Mouse (Mus musculus) embryonic facial prominence, embryonic 13.5 days (tissue): Measurements from ENCODE around the gene Tmem60. TPM values are rescaled to one million over a fixed set of nuclear protein-coding genes. Genes with fewer than 3 reads are reported as not detected.
A peak's percentile ranks its signal among the peaks of the same experiment; 100 is the strongest.

Source experiments
- ATAC-seq: fragments of 200-750 bp; cut with Nextera tagmentation; 2 replicates; pipeline ENCODE4 v1.8.0; 2017; ENCODE audit warnings: low read depth; ENCODE audit not compliant: insufficient number of reproducible peaks, insufficient read depth, low FRiP score, low TSS enrichment
- H3K27ac ChIP-seq: fragments of 300-500 bp; sonication (generic); 2 replicates; pipeline ENCODE4 v1.5.1; 2015; ENCODE audit warnings: moderate library complexity, mild to moderate bottlenecking, inconsistent platforms
- H3K27me3 ChIP-seq: fragments of 300-500 bp; sonication (generic); 2 replicates; pipeline ENCODE4 v1.6.1; 2015; ENCODE audit warnings: mild to moderate bottlenecking, inconsistent platforms
- H3K36me3 ChIP-seq: fragments of 300-500 bp; sonication (generic); 2 replicates; pipeline ENCODE4 v1.6.1; 2015; ENCODE audit warnings: mild to moderate bottlenecking, inconsistent platforms
- H3K4me1 ChIP-seq: fragments of 300-500 bp; sonication (generic); 2 replicates; pipeline ENCODE4 v1.6.1; 2015; ENCODE audit warnings: inconsistent platforms
- H3K4me2 ChIP-seq: fragments of 300-500 bp; sonication (generic); 2 replicates; pipeline ENCODE4 v1.6.1; 2015; ENCODE audit warnings: moderate library complexity, mild to moderate bottlenecking, inconsistent platforms
- H3K4me3 ChIP-seq: fragments of 300-500 bp; sonication (generic); 2 replicates; pipeline ENCODE4 v1.5.1; 2015; ENCODE audit warnings: mild to moderate bottlenecking, inconsistent platforms
- H3K9ac ChIP-seq: fragments of 300-500 bp; sonication (generic); 2 replicates; pipeline ENCODE4 v1.6.1; 2015; ENCODE audit warnings: mild to moderate bottlenecking, inconsistent platforms
- H3K9me3 ChIP-seq: fragments of 300-500 bp; sonication (generic); 2 replicates; pipeline ENCODE4 v1.6.1; 2016; ENCODE audit warnings: inconsistent platforms
- WGBS: fragments of 180-500 bp; shearing (Covaris S2); methylation state at CpG from one replicate; pipeline ENCODE4 v1.1.7; 2015; ENCODE audit warnings: mixed read lengths; 5-methylcytosine and 5-hydroxymethylcytosine counted together
- polyA plus RNA-seq: library from polyadenylated mRNA; unstranded; fragments of >200 nt; fragmentation: Nextera tagmentation; extraction: Ambion mirVana; gene quantifications from 2 replicates; pipeline ENCODE4 v1.2.1, GENCODE M21; 2015

Tmem60 gene
- polyA plus RNA-seq: 51.0 and 53.6 TPM in 2 replicates

GRCm38 (mm10) chr5:20881915-20882800, at the start of gene Tmem60, which contains the start of gene Phtf2:
Tmem60 (plus strand) TSS chr5:20882191.
Phtf2 (minus strand) TSS chr5:20882124.
- H3K36me3 ChIP-seq: peaks cover 13% of the 10 kb centered on the region
- WGBS: under 1% methylated on average over 87 of the region's 94 CpGs
- H3K27ac ChIP-seq: peak within 1 kb of the TSS; percentile 93
- peaks cover 16% of the 10 kb centered on the region for H3K4me1 ChIP-seq
- H3K4me2 ChIP-seq: peak within 1 kb of the TSS; percentile 77
- H3K4me3 ChIP-seq: peak within 1 kb of the TSS; percentile 90
- peak; percentile 98 for ATAC-seq
- peak within 1 kb of the TSS; percentile 90 for H3K9ac ChIP-seq
- H3K27me3 ChIP-seq: no peaks in the 10 kb centered on the region
- no peaks in the 10 kb centered on the region for H3K9me3 ChIP-seq

DNA sequence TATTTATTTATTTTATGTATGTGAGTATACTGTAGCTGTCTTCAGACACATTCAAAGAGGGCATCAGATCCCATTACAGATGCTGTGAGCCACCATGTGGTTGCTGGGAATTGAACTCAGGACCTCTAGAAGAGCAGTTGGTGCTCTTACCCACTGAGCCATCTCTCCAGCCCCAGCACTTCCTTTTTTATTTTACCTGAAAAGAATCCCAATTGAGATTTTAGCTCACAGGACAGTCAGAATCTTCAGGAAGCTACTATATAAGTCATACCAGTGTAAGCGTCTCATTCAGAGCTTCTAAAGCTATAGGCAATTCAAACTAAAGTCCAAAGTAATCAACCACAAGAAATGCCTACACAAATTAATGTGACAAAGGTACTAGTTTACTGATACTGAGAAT, 47.6 kb upstream of the Tmem60 start:
- Histone ChIP-seq H3K36me3 (peaks cover 6% of the 10 kb centered on the region; the same call in 1 of the 2 replicates), H3K4me2 (no peak overlapping the region)
- ATAC-seq: no peak

GRCm38 (mm10) chr5:20837082-20837481, 44.9 kb upstream of the Tmem60 start:
- peaks cover 6% of the 10 kb centered on the region; the same call in 1 of the 2 replicates for H3K36me3 ChIP-seq
- no peak overlapping the region for H3K4me3 ChIP-seq
- no peak overlapping the region for H3K27ac ChIP-seq
- H3K9me3 ChIP-seq: no peaks in the 10 kb centered on the region
- H3K9ac ChIP-seq: no peak overlapping the region
- 100% methylated on average over 1 of the region's 1 CpGs for WGBS
- no peak for ATAC-seq
- no peak overlapping the region for H3K4me2 ChIP-seq
- H3K4me1 ChIP-seq: no peaks in the 10 kb centered on the region
- H3K27me3 ChIP-seq: no peaks in the 10 kb centered on the region

More for the DNA sequence above, 47.6 kb upstream of the Tmem60 start:
- Histone ChIP-seq H3K4me1 (no peaks in the 10 kb centered on the region), H3K4me3 (no peak overlapping the region), H3K9me3 (no peaks in the 10 kb centered on the region), H3K9ac (no peak overlapping the region), H3K27me3 (no peaks in the 10 kb centered on the region), H3K27ac (no peak overlapping the region)
- 100% methylated on average over 1 of the region's 1 CpGs for WGBS

- no peak overlapping the region for H3K4me3 ChIP-seq
- H3K27me3 ChIP-seq: no peaks in the 10 kb centered on the region
- no peak overlapping the region for H3K9ac ChIP-seq
- H3K4me2 ChIP-seq: no peak overlapping the region
- WGBS: 15% methylated on average over 2 of the region's 3 CpGs
- no peaks in the 10 kb centered on the region for H3K36me3 ChIP-seq
- no peak for ATAC-seq
- H3K27ac ChIP-seq: no peak overlapping the region
- no peaks in the 10 kb centered on the region for H3K4me1 ChIP-seq
- no peaks in the 10 kb centered on the region for H3K9me3 ChIP-seq
These were observed 38.6 kb upstream of the Tmem60 start for GRCm38 (mm10) chr5:20843405-20843804.

DNA sequence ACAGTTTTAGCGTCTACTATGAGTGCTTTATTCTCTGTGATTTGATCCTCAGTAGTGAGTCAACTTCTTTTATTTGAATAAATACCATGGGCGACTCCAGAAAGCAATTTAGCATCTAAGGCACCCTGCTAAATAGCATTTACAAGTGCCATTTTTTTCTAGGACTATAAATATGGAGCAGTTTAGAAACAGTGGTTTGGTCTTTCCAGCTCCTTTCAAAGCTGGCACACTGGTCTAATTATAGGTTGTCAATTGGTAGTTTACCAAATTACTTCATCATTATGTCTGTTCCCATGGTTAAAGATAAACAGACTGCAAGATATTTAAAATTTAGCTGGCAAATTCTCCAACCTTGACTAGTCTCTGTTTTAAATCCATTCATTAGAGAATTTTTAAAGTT, 38.2 kb upstream of the Tmem60 start:
- no peaks in the 10 kb centered on the region for H3K36me3 ChIP-seq
- no peak overlapping the region for H3K27ac ChIP-seq
- ATAC-seq: no peak
- WGBS: 24% methylated on average over 2 of the region's 2 CpGs
- H3K9ac ChIP-seq: no peak overlapping the region
- no peaks in the 10 kb centered on the region for H3K4me1 ChIP-seq
- H3K4me2 ChIP-seq: no peak overlapping the region
- no peaks in the 10 kb centered on the region for H3K9me3 ChIP-seq
- no peaks in the 10 kb centered on the region for H3K27me3 ChIP-seq
- H3K4me3 ChIP-seq: no peak overlapping the region

GRCm38 (mm10) chr5:20847010-20847409, 35.0 kb upstream of the Tmem60 start:
- Histone ChIP-seq H3K27me3 (no peaks in the 10 kb centered on the region), H3K9me3 (no peaks in the 10 kb centered on the region), H3K4me1 (peaks cover 13% of the 10 kb centered on the region), H3K9ac (no peak overlapping the region), H3K4me2 (no peak overlapping the region), H3K27ac (no peak overlapping the region), H3K4me3 (no peak overlapping the region), H3K36me3 (no peaks in the 10 kb centered on the region)
- WGBS: 96% methylated on average over 2 of the region's 2 CpGs
- no peak for ATAC-seq

DNA sequence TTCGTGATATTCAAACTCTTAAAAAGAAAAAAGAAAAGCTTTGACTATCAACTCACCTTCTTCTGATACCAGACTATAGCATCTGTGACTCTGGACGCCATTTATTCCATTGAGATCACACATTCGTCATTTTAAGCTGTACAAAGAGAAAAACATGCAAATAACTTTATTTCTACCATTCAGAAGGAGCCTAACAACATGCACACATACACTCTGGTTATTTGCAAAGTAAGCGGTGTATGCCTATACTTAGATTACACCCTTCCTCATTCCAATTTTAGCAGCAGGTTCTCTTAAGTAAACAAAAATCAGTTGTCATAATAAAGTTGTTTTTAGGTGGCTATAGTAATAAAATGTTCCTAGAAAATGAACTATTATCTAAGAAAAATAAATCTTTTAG, 26.9 kb upstream of the Tmem60 start:
- no peaks in the 10 kb centered on the region for H3K27me3 ChIP-seq
- H3K4me3 ChIP-seq: no peak overlapping the region
- no peak overlapping the region for H3K4me2 ChIP-seq
- no peaks in the 10 kb centered on the region; the same call in 1 of the 2 replicates for H3K9me3 ChIP-seq
- no peak overlapping the region for H3K9ac ChIP-seq
- H3K4me1 ChIP-seq: peaks cover 3% of the 10 kb centered on the region; the same call in 1 of the 2 replicates
- 90% methylated on average over 4 of the region's 4 CpGs for WGBS
- no peak for ATAC-seq
- H3K36me3 ChIP-seq: no peaks in the 10 kb centered on the region
- no peak overlapping the region for H3K27ac ChIP-seq

DNA sequence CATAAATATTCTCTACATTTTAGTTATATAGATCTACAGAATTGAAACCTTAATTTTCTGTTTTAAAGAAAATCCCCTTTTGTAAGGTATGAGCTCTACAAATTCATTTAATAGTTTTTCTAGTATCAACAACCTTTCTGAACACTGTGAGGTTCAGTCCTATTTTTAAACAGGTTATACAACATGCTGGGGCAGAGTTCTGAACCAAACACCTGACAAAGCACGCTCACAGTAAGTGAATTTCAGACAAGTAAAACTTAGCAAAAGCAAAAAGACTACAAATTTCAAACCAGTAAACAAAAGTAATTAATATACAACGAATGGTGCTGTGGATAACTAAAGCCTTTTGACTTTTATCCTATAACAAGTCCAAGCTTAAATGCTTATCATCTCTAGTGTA, 23.6 kb upstream of the Tmem60 start:
- Histone ChIP-seq H3K4me3 (no peak overlapping the region), H3K27ac (no peak overlapping the region), H3K27me3 (no peaks in the 10 kb centered on the region), H3K9me3 (no peaks in the 10 kb centered on the region; the same call in 1 of the 2 replicates), H3K9ac (no peak overlapping the region), H3K4me1 (no peaks in the 10 kb centered on the region), H3K36me3 (no peaks in the 10 kb centered on the region), H3K4me2 (no peak overlapping the region)
- ATAC-seq: no peak
- WGBS: 90% methylated on average over 2 of the region's 2 CpGs

- Histone ChIP-seq H3K36me3 (no peaks in the 10 kb centered on the region), H3K9me3 (no peaks in the 10 kb centered on the region; the same call in 1 of the 2 replicates), H3K9ac (no peak overlapping the region), H3K4me2 (no peak overlapping the region), H3K27ac (no peak overlapping the region), H3K27me3 (no peaks in the 10 kb centered on the region), H3K4me3 (no peak overlapping the region), H3K4me1 (peaks cover 16% of the 10 kb centered on the region)
- 88% methylated on average over 4 of the region's 4 CpGs for WGBS
- ATAC-seq: no peak
These were observed 21.4 kb upstream of the Tmem60 start for GRCm38 (mm10) chr5:20860565-20860964.

GRCm38 (mm10) chr5:20861901-20862300, 20.1 kb upstream of the Tmem60 start:
- H3K27ac ChIP-seq: no peak overlapping the region
- H3K4me2 ChIP-seq: no peak overlapping the region
- no peaks in the 10 kb centered on the region for H3K27me3 ChIP-seq
- no peak for ATAC-seq
- H3K9me3 ChIP-seq: no peaks in the 10 kb centered on the region; the same call in 1 of the 2 replicates
- no peak overlapping the region for H3K4me3 ChIP-seq
- 87% methylated on average over 2 of the region's 2 CpGs for WGBS
- no peaks in the 10 kb centered on the region for H3K36me3 ChIP-seq
- peaks cover 23% of the 10 kb centered on the region for H3K4me1 ChIP-seq
- H3K9ac ChIP-seq: no peak overlapping the region

- Histone ChIP-seq H3K4me3 (no peak overlapping the region), H3K4me1 (peaks cover 28% of the 10 kb centered on the region), H3K9ac (no peak overlapping the region), H3K4me2 (no peak overlapping the region), H3K36me3 (no peaks in the 10 kb centered on the region), H3K9me3 (no peaks in the 10 kb centered on the region), H3K27me3 (no peaks in the 10 kb centered on the region), H3K27ac (no peak overlapping the region)
- no peak for ATAC-seq
- 59% methylated on average over 4 of the region's 4 CpGs for WGBS
These were observed 17.6 kb upstream of the Tmem60 start for GRCm38 (mm10) chr5:20864216-20864969.
